Mouse (Mus musculus): ENCODE results near the gene Prkg1. TPM values are rescaled to one million over a fixed set of nuclear protein-coding genes. Genes with fewer than 3 reads are reported as not detected.
A peak's percentile ranks its signal among the peaks of the same experiment; 100 is the strongest.
"Not testable (repeated sequence)": the region's sequence is repeated elsewhere in the genome, so short reads cannot be mapped to it uniquely, and the experiment has no call there.

Prkg1 gene
- polyA plus RNA-seq, 1 experiment from 2014 or later = 3.5 TPM

DNA sequence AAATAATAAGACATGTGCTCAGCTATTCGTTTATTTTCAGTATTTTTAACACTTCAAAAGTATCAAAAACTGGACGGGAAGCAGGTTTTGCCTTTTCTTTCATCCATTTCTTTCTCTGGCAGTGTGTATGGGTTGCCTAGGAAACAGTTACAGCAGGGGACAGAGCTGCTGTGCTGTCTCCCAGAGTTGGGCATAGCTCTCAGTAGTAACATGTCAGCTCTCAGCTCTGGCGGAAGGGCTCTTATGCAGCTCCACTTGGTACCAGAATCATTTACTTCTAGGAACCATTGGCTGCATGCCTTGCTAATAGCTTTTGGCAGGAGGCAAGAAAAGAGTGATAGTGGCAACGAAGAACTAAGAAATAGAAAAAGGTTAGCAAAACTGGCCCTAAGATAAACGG, 381.0 kb downstream of the Prkg1 start:
- Histone ChIP-seq H3K9ac (no peak overlapping the region), H3K4me2 (no peak overlapping the region), H3K4me3 (replicated peaks) (no peak overlapping the region), H3K4me1 (no peaks in the 10 kb centered on the region), H3K36me3 (no peaks in the 10 kb centered on the region), H3K9me3 (replicated peaks) (no peaks in the 10 kb centered on the region), H3K27ac (no peak overlapping the region), H3K27me3 (no peaks in the 10 kb centered on the region)
- ATAC-seq (replicated peaks; ENCODE audit: low FRiP score) = no peak
- 80% methylated on average over 5 of the region's 5 CpGs for WGBS

DNA sequence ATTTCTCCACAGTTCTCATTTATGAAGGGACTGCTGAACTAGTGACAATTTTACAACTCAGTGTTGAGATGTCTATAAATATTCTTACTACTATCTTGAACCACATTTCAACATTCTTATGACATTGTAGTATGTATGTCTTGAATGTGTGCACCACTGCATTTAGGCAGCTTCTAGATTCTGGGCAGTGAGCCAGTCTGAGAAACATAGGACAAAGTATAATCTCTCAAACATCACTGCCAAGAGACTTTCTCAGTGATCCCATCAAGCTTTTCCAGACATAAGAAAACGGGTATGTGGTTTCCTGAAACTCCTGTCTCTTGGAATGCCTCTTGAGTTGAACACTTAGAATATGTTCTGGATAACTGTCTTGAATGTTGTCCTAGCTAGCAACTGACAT, 394.7 kb downstream of the Prkg1 start:
- Histone ChIP-seq H3K27me3 (no peaks in the 10 kb centered on the region), H3K9ac (no peak overlapping the region), H3K36me3 (no peaks in the 10 kb centered on the region), H3K4me3 (replicated peaks) (no peak overlapping the region), H3K4me2 (no peak overlapping the region), H3K4me1 (no peaks in the 10 kb centered on the region), H3K9me3 (replicated peaks) (no peaks in the 10 kb centered on the region), H3K27ac (no peak overlapping the region)
- no peak for ATAC-seq (replicated peaks; ENCODE audit: low FRiP score)
- WGBS = 53% methylated on average over 1 of the region's 1 CpGs

DNA sequence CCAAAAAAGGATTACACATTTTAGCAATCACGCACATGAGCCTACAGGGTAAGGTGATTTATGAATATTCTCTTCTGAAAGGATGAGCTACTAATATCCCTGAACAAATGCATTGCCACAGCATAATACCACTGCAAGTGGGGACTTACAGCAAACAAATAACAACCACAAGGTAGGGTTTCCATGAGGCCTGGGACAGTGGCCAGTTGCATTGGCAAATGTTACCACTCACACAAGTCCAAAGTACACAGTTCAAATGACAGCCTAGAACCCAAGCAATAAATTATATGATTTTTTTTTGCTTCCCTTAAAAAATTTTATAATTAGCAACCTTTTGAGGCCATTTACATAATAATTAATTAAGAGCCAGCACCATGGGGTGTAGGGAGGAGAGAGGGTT, 395.7 kb downstream of the Prkg1 start:
- no peak for ATAC-seq (replicated peaks; ENCODE audit: low FRiP score)
- Histone ChIP-seq H3K4me1 (no peaks in the 10 kb centered on the region), H3K9ac (no peak overlapping the region), H3K36me3 (no peaks in the 10 kb centered on the region), H3K4me3 (replicated peaks) (no peak overlapping the region), H3K4me2 (no peak overlapping the region), H3K27ac (no peak overlapping the region), H3K9me3 (replicated peaks) (no peaks in the 10 kb centered on the region), H3K27me3 (no peaks in the 10 kb centered on the region)
- 83% methylated on average over 1 of the region's 1 CpGs for WGBS

DNA sequence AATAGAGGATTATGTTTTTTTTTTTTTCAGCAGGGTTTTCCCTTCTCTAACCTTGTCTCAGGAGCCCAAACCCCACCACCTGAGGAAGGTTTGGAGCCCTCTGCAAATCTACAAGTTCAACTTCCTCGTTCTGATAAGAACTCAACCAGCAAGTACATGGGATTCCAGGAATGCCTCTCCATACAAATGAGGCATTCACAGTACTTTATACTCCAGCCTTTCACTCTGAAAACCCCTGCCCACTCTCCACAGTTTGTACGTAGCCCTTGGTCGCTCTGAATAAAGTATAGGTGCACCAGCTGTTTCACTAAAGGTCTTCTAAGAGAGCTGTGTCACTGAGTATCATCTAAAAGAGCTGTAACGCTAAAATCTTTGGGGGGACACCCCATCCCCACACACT, 402.8 kb downstream of the Prkg1 start:
- WGBS = 83% methylated on average over 4 of the region's 4 CpGs
- no peak for ATAC-seq (replicated peaks; ENCODE audit: low FRiP score)
- Histone ChIP-seq H3K27ac (0 out of 2 replicates have a peak overlapping the region, but pooled peaks have one; percentile 14), H3K27me3 (no peaks in the 10 kb centered on the region), H3K4me2 (no peak overlapping the region), H3K9ac (no peak overlapping the region), H3K9me3 (replicated peaks) (no peaks in the 10 kb centered on the region), H3K4me3 (replicated peaks) (no peak overlapping the region), H3K36me3 (no peaks in the 10 kb centered on the region), H3K4me1 (no peaks in the 10 kb centered on the region)

DNA sequence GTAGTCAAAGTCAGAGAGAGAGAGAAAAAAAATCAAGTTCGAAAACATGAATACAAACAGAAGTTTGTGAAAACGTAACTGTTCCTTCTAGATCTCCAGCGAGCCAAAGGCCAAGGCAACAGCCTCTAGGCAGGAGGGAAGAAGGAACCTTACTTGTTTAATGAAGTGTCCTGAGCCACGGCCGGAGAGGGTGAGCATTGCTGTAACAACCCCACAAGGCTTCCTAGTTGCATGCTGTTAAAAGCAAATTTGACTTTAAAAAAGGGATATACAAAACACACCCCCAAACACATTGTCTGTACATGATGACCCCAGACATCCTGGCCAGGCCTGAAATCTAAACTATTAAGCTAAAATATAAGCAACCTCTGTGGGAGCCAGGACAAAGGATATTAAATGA, 403.3 kb downstream of the Prkg1 start:
- no peak overlapping the region for H3K4me2 ChIP-seq
- H3K27ac ChIP-seq = no peak overlapping the region
- H3K4me3 ChIP-seq (replicated peaks) = no peak overlapping the region
- H3K9me3 ChIP-seq (replicated peaks) = no peaks in the 10 kb centered on the region
- no peaks in the 10 kb centered on the region for H3K4me1 ChIP-seq
- 66% methylated on average over 5 of the region's 5 CpGs for WGBS
- H3K36me3 ChIP-seq = no peaks in the 10 kb centered on the region
- no peak overlapping the region for H3K9ac ChIP-seq
- no peak for ATAC-seq (replicated peaks; ENCODE audit: low FRiP score)
- H3K27me3 ChIP-seq = no peaks in the 10 kb centered on the region

DNA sequence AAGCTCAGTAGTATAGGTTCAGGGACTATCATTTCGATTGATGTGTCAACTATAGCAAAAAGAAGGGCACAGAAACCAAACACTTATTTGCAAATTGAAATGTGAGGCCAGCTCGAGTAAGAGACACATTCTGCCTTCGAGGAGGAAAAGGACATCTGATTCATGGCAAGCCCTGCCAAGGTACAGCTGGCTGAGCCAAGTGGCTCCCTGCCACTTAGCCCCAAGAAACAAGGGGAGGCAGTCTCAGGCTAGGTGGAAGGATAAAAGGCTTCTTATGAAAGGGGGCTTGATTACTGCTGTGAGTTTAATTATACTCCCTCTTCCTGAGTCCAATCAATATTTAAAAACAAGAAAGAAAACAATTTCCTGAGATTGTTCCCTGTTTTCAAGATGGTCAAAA, 403.7 kb downstream of the Prkg1 start:
- Histone ChIP-seq H3K9ac (no peak overlapping the region), H3K36me3 (no peaks in the 10 kb centered on the region), H3K4me3 (replicated peaks) (no peak overlapping the region), H3K27ac (no peak overlapping the region), H3K27me3 (no peaks in the 10 kb centered on the region), H3K9me3 (replicated peaks) (no peaks in the 10 kb centered on the region), H3K4me2 (no peak overlapping the region), H3K4me1 (no peaks in the 10 kb centered on the region)
- 46% methylated on average over 3 of the region's 3 CpGs for WGBS
- no peak for ATAC-seq (replicated peaks; ENCODE audit: low FRiP score)

DNA sequence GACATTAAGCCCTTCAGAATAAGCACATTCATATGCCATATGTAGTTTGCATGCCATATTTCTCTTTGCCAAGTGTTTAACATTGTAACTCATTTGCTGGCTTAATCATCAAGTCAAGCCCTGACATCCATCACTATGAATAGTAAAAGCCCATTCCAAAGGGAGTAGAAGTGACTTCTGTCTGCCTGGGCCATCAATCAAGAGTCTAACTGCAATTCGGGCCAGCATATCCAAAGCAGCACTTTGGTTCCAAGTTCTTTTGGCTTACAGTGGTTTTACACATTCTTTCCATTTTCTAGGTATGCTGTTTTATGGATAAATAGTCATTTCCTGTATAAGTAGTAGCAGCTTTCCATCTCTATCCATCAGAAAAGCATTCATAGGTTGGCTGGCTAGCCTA, 409.9 kb downstream of the Prkg1 start:
- Histone ChIP-seq H3K9me3 (replicated peaks) (no peaks in the 10 kb centered on the region), H3K36me3 (no peaks in the 10 kb centered on the region), H3K9ac (no peak overlapping the region), H3K27ac (no peak overlapping the region), H3K27me3 (no peaks in the 10 kb centered on the region), H3K4me1 (no peaks in the 10 kb centered on the region), H3K4me2 (no peak overlapping the region), H3K4me3 (replicated peaks) (no peak overlapping the region)
- 40% methylated on average over 1 of the region's 1 CpGs for WGBS
- no peak for ATAC-seq (replicated peaks; ENCODE audit: low FRiP score)

DNA sequence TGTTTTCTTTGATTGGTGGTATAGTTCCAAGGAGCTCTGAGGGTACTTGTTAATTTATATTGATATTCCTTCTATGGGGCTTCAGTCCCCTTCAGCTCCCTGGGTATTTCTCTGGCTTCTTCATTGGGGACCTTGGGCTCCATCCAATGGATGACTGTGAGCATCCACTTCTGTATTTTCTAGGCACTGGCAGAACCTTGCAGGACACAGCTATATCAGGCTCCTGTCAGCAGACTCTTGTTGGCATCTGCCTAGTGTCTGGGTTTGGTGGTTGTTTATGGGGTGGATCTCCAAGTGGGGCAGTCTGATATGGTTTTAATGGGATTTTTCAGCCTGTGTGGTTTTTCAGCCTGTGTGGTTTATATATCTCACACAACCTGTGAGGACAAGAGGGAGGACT, 412.0 kb downstream of the Prkg1 start:
- ATAC-seq (replicated peaks; ENCODE audit: low FRiP score); H3K27ac ChIP-seq; H3K36me3 ChIP-seq; H3K27me3 ChIP-seq; H3K4me2 ChIP-seq; H3K9ac ChIP-seq; H3K4me3 ChIP-seq (replicated peaks); H3K4me1 ChIP-seq; H3K9me3 ChIP-seq (replicated peaks): not testable (repeated sequence)

DNA sequence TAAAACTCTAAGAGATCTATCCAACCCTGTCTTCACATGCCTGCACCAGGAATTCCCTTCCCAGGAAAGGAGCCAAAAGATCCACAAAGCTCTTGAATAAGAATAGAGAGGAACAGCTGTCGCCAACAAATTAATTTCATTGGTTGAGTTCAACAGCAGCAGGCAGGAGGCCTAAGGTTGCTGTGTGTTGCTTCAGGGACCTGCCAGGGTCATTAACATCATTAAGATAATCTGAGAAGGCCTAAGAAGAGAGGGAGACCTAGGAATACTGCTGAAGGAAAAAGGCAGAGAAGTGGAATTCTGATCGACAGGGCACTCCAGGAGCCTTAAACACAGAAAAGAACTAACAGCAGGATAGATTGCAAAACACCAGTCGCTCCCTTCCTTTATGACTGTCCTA, 413.0 kb downstream of the Prkg1 start:
- Histone ChIP-seq H3K36me3 (no peaks in the 10 kb centered on the region), H3K4me1 (no peaks in the 10 kb centered on the region), H3K27ac (no peak overlapping the region), H3K4me2 (no peak overlapping the region), H3K4me3 (replicated peaks) (no peak overlapping the region), H3K9ac (no peak overlapping the region), H3K9me3 (replicated peaks) (no peaks in the 10 kb centered on the region), H3K27me3 (no peaks in the 10 kb centered on the region)
- WGBS = 65% methylated on average over 3 of the region's 3 CpGs
- ATAC-seq (replicated peaks; ENCODE audit: low FRiP score) = no peak

DNA sequence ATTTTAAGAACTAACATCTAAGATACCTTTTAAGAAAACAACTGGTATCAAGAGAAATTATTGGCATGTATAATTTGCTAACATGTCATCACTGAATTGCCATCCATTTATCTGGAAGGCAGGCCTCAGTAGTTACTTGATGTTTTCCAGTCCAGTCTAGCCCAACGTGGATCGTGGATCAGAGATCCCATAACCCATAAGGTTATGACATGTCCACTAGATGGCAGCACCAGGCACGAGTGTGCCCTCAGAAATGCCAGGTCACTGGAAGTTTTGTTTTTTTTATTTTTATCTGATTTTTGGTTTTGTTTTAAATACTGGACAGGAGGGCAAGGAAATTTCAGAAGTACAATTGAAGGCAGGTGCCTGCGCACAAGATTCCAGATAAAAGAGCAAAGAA, 422.7 kb downstream of the Prkg1 start:
- Histone ChIP-seq H3K4me2 (no peak overlapping the region), H3K36me3 (no peaks in the 10 kb centered on the region), H3K4me1 (no peaks in the 10 kb centered on the region), H3K27ac (no peak overlapping the region), H3K9ac (no peak overlapping the region), H3K4me3 (replicated peaks) (no peak overlapping the region), H3K9me3 (replicated peaks) (no peaks in the 10 kb centered on the region), H3K27me3 (no peaks in the 10 kb centered on the region)
- peak; percentile 74; the same call in 1 of the 2 replicates for ATAC-seq (replicated peaks; ENCODE audit: low FRiP score)
- WGBS = 30% methylated on average over 4 of the region's 4 CpGs

DNA sequence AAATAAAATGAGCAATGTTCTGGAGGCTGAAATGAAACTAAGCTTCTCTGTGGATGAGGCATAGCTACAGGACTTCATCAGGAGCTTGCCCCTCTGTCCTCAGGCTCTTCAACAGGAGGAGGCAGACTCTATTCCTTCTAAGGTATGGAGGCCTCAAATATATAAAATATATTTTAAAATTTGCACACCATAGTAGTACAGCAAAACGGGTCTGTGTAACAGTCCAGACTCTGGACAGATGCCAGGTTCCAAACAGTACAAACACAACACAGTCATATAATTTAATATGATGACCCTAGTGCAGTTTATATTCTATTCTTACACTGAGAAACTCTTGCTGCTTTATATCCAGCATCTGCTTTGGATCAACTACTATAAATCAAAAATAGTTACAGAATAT, 423.9 kb downstream of the Prkg1 start:
- no peaks in the 10 kb centered on the region for H3K9me3 ChIP-seq (replicated peaks)
- WGBS = 45% methylated on average over 1 of the region's 1 CpGs
- H3K36me3 ChIP-seq = no peaks in the 10 kb centered on the region
- H3K27me3 ChIP-seq = no peaks in the 10 kb centered on the region
- no peak overlapping the region for H3K9ac ChIP-seq
- H3K4me1 ChIP-seq = no peaks in the 10 kb centered on the region
- no peak overlapping the region for H3K4me3 ChIP-seq (replicated peaks)
- H3K27ac ChIP-seq = no peak overlapping the region
- no peak for ATAC-seq (replicated peaks; ENCODE audit: low FRiP score)
- no peak overlapping the region for H3K4me2 ChIP-seq

DNA sequence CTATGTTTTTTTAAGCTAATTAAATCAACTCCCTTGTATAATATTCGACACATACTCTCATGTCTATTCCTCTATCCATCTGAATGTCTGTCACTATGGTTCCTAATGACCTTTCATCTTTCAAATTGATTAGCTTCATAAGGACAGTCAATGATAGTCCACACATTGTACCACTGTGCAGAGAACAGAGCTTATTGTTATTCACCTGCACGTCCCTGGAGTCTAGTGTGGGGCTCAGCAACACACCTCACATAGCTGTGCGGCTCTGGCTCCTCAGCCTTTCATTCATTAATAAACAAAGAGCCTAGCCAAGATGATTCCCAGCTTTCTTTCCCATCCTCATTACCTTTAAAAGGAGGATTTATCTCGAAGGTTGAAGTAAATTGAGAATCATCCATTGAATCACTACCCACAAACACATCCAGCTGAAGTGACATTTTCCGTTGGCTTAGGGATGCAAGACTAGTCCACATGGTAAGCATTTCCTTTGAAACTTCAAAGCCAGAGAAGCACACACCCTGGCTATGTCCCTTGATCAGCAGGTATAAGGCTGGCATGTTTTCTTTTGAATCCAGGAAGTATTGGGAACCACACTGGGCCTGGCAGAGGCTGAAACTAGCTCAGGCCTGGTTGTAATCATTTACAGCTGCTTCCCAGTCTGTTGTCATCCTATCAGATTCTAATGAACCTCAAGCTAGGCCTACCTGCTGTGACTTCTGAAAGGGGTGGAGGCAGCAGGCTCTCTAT, 426.3 kb downstream of the Prkg1 start:
- Histone ChIP-seq H3K4me2 (no peak overlapping the region), H3K27me3 (no peaks in the 10 kb centered on the region), H3K9ac (no peak overlapping the region), H3K4me3 (replicated peaks) (no peak overlapping the region), H3K4me1 (no peaks in the 10 kb centered on the region), H3K9me3 (replicated peaks) (no peaks in the 10 kb centered on the region), H3K27ac (no peak overlapping the region), H3K36me3 (no peaks in the 10 kb centered on the region)
- no peak for ATAC-seq (replicated peaks; ENCODE audit: low FRiP score)
- 77% methylated on average over 5 of the region's 5 CpGs for WGBS

DNA sequence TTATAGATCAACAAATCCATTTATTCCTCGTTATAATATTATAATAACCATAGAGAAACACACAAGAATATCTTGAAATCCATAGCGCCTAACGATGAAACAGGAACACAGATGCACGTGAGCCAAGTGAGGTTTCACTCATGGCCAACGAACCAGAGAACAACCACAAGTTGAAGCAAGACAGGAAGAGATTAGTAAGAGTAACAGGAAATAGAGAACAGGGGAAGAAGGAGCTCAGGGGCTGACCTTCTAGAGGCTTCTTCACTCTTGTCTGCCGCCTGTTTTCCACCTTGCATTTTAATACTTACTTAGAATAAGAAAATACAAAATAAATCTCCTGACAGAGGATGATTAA, 427.0 kb downstream of the Prkg1 start:
- ATAC-seq (replicated peaks; ENCODE audit: low FRiP score) = no peak
- H3K4me1 ChIP-seq = no peaks in the 10 kb centered on the region
- no peak overlapping the region for H3K9ac ChIP-seq
- no peak overlapping the region for H3K4me2 ChIP-seq
- H3K36me3 ChIP-seq = no peaks in the 10 kb centered on the region
- no peaks in the 10 kb centered on the region for H3K9me3 ChIP-seq (replicated peaks)
- H3K27ac ChIP-seq = no peak overlapping the region
- no peak overlapping the region for H3K4me3 ChIP-seq (replicated peaks)
- WGBS = 78% methylated on average over 6 of the region's 6 CpGs
- no peaks in the 10 kb centered on the region for H3K27me3 ChIP-seq
